ENCODE assay signal across 12 mouse cellular contexts in the genomic region with DNA sequence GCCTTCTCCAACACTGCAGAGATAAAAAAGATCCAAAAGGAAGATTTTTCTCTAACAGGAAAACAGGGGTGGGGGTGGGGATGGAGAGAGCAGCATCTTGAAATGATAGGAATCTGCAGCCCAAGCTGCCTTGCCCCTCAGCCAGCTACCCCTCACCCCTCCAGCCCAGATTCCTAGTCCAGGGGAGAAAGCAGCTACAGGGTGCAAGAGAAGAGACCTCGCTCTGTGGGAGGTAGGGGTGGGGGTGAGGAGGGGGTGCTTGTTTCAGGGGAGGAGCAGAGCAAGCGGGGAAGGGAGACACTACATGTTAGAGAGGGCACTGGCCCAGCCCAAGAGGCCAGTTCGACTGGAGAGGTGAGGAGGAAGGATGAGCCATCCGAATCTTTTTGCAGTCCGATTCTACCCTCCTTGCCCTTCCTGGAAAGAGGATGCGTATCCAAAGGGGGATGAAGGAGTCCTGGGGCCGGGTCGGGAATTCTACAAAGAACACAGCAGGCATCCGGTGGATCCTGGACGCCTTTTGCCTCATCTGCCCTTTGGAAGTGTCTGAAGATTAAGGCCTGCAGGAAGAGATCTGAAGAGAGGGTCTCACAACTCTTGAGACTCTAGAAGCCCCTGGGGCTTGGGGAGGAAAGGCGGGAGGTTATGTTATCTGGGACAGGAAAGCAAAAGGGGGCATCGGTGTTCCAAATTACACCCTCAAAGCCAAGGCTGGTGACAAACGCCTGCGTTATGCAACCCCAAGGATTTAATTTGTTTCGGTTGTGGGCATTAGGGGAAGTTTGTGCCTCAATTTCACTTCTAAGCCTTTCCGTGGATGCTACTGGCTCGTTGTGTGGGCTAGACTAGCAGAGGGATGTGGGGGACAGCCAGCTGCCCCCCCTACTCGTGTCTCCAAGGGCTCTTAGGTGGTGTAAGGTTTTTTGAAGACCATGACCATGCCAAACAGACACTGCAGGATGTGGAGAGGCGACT. TPM values are rescaled to one million over a fixed set of nuclear protein-coding genes. Genes with fewer than 3 reads are reported as not detected.
DNase-seq lines count a peak whose midpoint lies in the region; ATAC-seq lines count a peak whose summit lies in the region.
"Had no signal": no experiment of that assay in that cellular context is flagged by ENCODE, and none has a peak within 500 bp of the region (broad histone marks: within the 10 kb centered on the region; RNA-seq: fewer than 3 reads in every experiment).

No protein-coding gene starts in this region.

- no peak for DNase-seq in hindbrain, embryonic 10.5 days (ENCODE audit: low spot score)
- DNase-seq in hindbrain, embryonic 11.5 days (ENCODE audit: low spot score), result no peak
- no peak for DNase-seq in embryonic facial prominence, embryonic 10.5 days (ENCODE audit: low spot score)
- peak; percentile 90 for DNase-seq in midbrain, embryonic 11.5 days (ENCODE audit: low spot score, missing footprints)
- DNase-seq in urinary bladder, postnatal 14 days (ENCODE audit: low spot score), result no peak
- no peak for DNase-seq in left cerebral cortex, adult 18-20 months (ENCODE audit: low spot score in 2 of 2)
- no peak for DNase-seq in layer of hippocampus, adult 9-10 months (ENCODE audit: low spot score)
- DNase-seq: layer of hippocampus, adult 9-11 months had no signal

- ATAC-seq in hindbrain, embryonic 11.5 days (ENCODE audit: low FRiP score), result no peak
- ATAC-seq in granulocyte monocyte progenitor cell, adult 5-6 weeks (replicated peaks; ENCODE audit: poor library complexity, severe bottlenecking), result peak; percentile 59
- no peak for ATAC-seq in midbrain, embryonic 11.5 days (ENCODE audit: low FRiP score)

- no peak overlapping the region for H3K4me2 ChIP-seq in hindbrain, embryonic 11.5 days (replicated peaks; ENCODE audit: low read depth, low read length)
- H3K4me2 ChIP-seq in midbrain, embryonic 11.5 days, result peak overlapping the region; percentile 51; the same call in 1 of the 2 replicates

- H3K9me3 ChIP-seq in hindbrain, embryonic 10.5 days, result no peaks in the 10 kb centered on the region
- H3K9me3 ChIP-seq in hindbrain, embryonic 11.5 days (ENCODE audit: control insufficient read depth, low read length), result no peaks in the 10 kb centered on the region
- no peaks in the 10 kb centered on the region for H3K9me3 ChIP-seq in embryonic facial prominence, embryonic 10.5 days
- no peaks in the 10 kb centered on the region for H3K9me3 ChIP-seq in midbrain, embryonic 11.5 days (ENCODE audit: control insufficient read depth, low read length)

- no peak overlapping the region for H3K9ac ChIP-seq in hindbrain, embryonic 11.5 days (ENCODE audit: low read depth, low read length)
- H3K9ac ChIP-seq in midbrain, embryonic 11.5 days (ENCODE audit: low read length), result no peak overlapping the region

- peaks cover 77% of the 10 kb centered on the region for H3K27me3 ChIP-seq in hindbrain, embryonic 10.5 days (ENCODE audit: insufficient read depth, poor library complexity, severe bottlenecking)
- H3K27me3 ChIP-seq in hindbrain, embryonic 11.5 days (ENCODE audit: control insufficient read depth, insufficient read depth, low read length), result peaks cover 52% of the 10 kb centered on the region
- peaks cover 73% of the 10 kb centered on the region for H3K27me3 ChIP-seq in embryonic facial prominence, embryonic 10.5 days (replicated peaks; ENCODE audit: low read depth, poor library complexity, severe bottlenecking)
- peaks cover 56% of the 10 kb centered on the region for H3K27me3 ChIP-seq in midbrain, embryonic 11.5 days (ENCODE audit: control insufficient read depth, insufficient read depth, low read length)
- H3K27me3 ChIP-seq: CH12.LX had no signal

- H3K36me3 ChIP-seq in hindbrain, embryonic 10.5 days, result peaks cover 17% of the 10 kb centered on the region
- H3K36me3 ChIP-seq in hindbrain, embryonic 11.5 days (ENCODE audit: control insufficient read depth, insufficient read depth, low read length), result no peaks in the 10 kb centered on the region
- H3K36me3 ChIP-seq in embryonic facial prominence, embryonic 10.5 days (replicated peaks), result peaks cover 4% of the 10 kb centered on the region; the same call in 1 of the 2 replicates
- H3K36me3 ChIP-seq in midbrain, embryonic 11.5 days (ENCODE audit: control insufficient read depth, insufficient read depth, low read length), result no peaks in the 10 kb centered on the region

- WGBS in hindbrain, embryonic 10.5 days, result 7% methylated on average over 19 of the region's 19 CpGs
- WGBS in hindbrain, embryonic 11.5 days, result 11% methylated on average over 19 of the region's 19 CpGs
- 7% methylated on average over 19 of the region's 19 CpGs for WGBS in embryonic facial prominence, embryonic 10.5 days
- 3% methylated on average over 19 of the region's 19 CpGs for WGBS in midbrain, embryonic 11.5 days

- peak overlapping the region; percentile 58 for H3K4me3 ChIP-seq in hindbrain, embryonic 10.5 days
- no peak overlapping the region for H3K4me3 ChIP-seq in hindbrain, embryonic 11.5 days (ENCODE audit: low read depth, low read length)
- peak overlapping the region; percentile 62 for H3K4me3 ChIP-seq in embryonic facial prominence, embryonic 10.5 days
- 0 out of 2 replicates have a peak overlapping the region, but pooled peaks have one; percentile 38 for H3K4me3 ChIP-seq in midbrain, embryonic 11.5 days (ENCODE audit: low read depth, low read length)
- H3K4me3 ChIP-seq: erythroblast, embryonic 14.5 days had no signal

- peaks cover 42% of the 10 kb centered on the region for H3K4me1 ChIP-seq in hindbrain, embryonic 10.5 days (replicated peaks)
- H3K4me1 ChIP-seq in hindbrain, embryonic 11.5 days (replicated peaks; ENCODE audit: control insufficient read depth, insufficient read depth, low read length), result peaks cover 4% of the 10 kb centered on the region; the same call in 1 of the 2 replicates
- peaks cover 61% of the 10 kb centered on the region for H3K4me1 ChIP-seq in embryonic facial prominence, embryonic 10.5 days
- peaks cover 16% of the 10 kb centered on the region for H3K4me1 ChIP-seq in midbrain, embryonic 11.5 days (ENCODE audit: control insufficient read depth, insufficient read depth, low read length)

- H3K27ac ChIP-seq in hindbrain, embryonic 10.5 days, result peak overlapping the region; percentile 9; the same call in 1 of the 2 replicates
- H3K27ac ChIP-seq in hindbrain, embryonic 11.5 days (ENCODE audit: low read depth, low read length), result no peak overlapping the region
- H3K27ac ChIP-seq in embryonic facial prominence, embryonic 10.5 days (replicated peaks), result no peak overlapping the region
- H3K27ac ChIP-seq in midbrain, embryonic 11.5 days (ENCODE audit: low read depth, low read length), result no peak overlapping the region
- H3K27ac ChIP-seq: macrophage had no signal

RNA-seq across cellular contexts. Expression of gene Wnt2b, which starts 1.4 kb away (rescaled TPM):
- polyA plus RNA-seq in hindbrain, embryonic 10.5 days (2016; fragmentation: Nextera tagmentation; extraction: Ambion mirVana), result 1.3 and 1.7 TPM in 2 replicates
- polyA plus RNA-seq in hindbrain, embryonic 11.5 days (2014; fragmentation: Nextera tagmentation; extraction: Ambion mirVana), result 1.8 and 2.1 TPM in 2 replicates
- 0.50 and 0.66 TPM in 2 replicates for polyA plus RNA-seq in embryonic facial prominence, embryonic 10.5 days (2016; fragmentation: Nextera tagmentation; extraction: Ambion mirVana)
- not detected in 2 replicates for total RNA-seq in granulocyte monocyte progenitor cell, adult 5-6 weeks (2014; fragmentation: Nextera tagmentation)
- total RNA-seq in granulocyte monocyte progenitor cell, adult 5-6 weeks (2017), result not detected in 2 replicates
- 1.2 TPM in 2 replicates for polyA plus RNA-seq in midbrain, embryonic 11.5 days (2014; fragmentation: Nextera tagmentation; extraction: Ambion mirVana)
- total RNA-seq in left cerebral cortex, adult 18-20 months (2021), result 1 to 10 TPM; 2.4 to 3.2 TPM
- total RNA-seq: CH12.LX had no signal
- polyA plus RNA-seq: erythroblast, embryonic 14.5 days; macrophage had no signal
